Mouse (Mus musculus) Muller cell, postnatal 12 days (primary cell): ENCODE data around the gene Fcgr2b.
"Not testable (repeated sequence)": the region's sequence is repeated elsewhere in the genome, so short reads cannot be mapped to it uniquely, and the experiment has no call there.

ENCODE experiments used
- DNase-seq: peaks from one replicate; pipeline ENCODE4 v3.0.0-alpha.2; 2015; ENCODE audit errors: inconsistent ontology term

The Fcgr2b gene

DNA sequence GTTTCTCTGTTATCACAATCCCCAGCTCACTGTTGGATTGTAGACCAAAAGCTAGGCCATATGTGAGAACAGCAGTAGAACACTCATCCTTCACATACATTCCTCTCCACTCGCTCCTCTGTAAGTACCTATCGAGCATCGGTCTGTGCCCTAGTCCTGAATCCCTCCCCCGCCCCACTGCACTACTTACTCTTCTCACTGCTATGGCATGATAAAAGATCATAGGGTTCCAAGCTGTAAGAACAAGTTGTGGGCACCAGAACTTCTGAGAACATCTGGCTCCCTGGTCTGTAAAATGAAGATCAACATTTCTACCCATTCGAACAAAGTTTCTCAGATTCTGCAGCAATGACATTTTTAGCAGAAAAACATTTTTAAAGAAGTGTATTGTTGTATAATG, at the start of gene Fcgr2b:
TSS of gene Fcgr2b (minus strand) at position 101 of the 400 bp plus-strand sequence.
- DNase-seq: no peak

- peak; percentile 69 for DNase-seq
Measured at GRCm38 (mm10) chr1:171019311-171019950, 43.1 kb upstream of the Fcgr2b start.

- no peak for DNase-seq
Measured at GRCm38 (mm10) chr1:171018737-171019136, 42.4 kb upstream of the Fcgr2b start, which contains the start of gene Fcgr4. Fcgr4 (plus strand) TSS chr1:171018920.

DNA sequence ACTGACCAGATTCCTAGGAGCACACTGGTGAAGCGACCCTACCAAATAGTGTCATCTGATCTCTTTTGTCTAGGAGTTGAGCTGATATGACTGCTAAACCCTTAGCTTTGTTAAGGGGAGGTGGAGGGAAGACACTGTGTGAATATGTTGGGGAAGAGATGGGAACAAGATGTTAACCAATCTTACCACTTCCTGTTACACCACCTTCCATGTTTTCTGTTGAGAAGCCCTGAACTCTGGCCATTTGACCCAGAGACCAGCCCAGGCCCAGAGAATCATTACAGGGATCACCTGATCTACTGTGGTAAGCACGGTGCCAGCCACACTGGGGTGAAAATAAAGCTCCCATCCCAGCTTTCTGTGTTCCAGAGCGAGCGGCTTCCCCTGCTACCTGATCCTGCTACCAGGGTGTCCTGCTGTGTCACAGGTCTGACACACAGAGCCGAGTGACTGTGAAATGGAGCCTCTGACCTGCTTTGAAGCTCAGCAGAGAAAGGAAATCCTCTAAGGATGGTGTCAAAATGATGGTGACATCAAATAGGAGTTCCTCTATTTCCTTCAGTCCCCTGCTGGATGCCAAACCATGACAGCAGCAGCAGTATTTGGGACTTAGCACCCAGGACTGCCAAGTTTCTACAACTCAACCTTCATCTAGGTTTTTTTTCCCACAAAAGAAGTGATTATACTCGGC, 41.3 kb upstream of the Fcgr2b start:
- no peak for DNase-seq

GRCm38 (mm10) chr1:171016676-171017356, 40.5 kb upstream of the Fcgr2b start:
- no peak for DNase-seq

DNA sequence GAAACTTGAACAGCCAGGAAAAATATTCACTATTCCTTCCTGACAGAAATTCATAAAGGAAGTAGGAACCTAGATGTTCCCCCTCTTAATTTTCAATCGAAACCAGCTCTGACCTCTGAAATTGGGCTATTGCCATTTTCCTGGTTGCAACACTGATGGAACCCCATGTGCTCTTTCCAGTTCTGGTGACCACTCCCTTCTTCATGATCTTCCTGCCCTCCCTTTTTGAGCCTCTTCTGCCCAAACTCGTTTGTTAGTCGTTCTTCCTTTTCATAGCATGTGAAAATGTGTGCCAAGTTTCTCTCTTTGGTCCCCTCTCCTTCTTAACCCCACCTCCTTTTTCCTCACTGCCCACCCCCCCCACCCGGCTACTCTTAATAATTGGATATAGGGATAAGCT, 35.4 kb upstream of the Fcgr2b start:
- no peak for DNase-seq

DNA sequence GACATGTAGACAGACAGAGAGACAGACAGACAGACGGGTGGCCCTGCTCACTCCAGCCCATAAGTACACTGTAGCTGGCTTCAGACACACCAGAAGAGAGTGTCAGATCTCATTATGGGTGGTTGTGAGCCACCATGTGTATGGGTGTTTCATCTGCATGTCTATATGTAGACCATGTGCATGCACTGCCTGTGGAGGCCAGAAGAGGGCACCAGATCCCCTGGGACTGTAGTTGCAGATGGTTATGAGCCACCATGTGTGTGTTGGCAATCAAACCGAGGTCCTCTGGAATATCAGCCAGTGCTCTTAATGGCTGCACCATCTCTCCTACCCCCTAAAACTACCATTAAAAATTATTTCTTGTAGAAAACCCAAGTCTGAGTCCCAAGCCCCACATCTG, 30.6 kb upstream of the Fcgr2b start:
- DNase-seq: no peak

DNA sequence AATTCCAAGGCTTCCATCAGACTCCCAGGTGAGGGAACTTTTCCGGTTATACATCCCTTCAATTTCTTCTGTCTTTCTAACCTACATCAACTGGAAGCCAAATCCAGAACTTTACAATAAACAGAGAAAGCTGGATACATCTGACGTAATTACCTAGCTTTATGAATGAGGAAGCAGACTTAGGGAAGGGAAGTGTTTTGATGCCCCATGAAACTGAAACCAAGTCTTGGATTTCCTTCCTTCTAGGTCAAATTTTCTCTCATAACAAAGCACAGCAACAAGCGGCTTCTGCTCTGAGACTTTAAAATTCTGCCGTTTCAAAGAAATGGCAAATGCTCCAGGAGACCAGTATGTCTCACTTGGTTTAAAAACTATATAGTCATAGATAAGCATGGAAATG, 30.0 kb upstream of the Fcgr2b start:
- DNase-seq: no peak

- no peak for DNase-seq
Measured at GRCm38 (mm10) chr1:171005586-171005985, 29.2 kb upstream of the Fcgr2b start.

GRCm38 (mm10) chr1:171005081-171005480, 28.7 kb upstream of the Fcgr2b start:
- no peak for DNase-seq

GRCm38 (mm10) chr1:170999811-171000210, 23.5 kb upstream of the Fcgr2b start:
- no peak for DNase-seq

DNA sequence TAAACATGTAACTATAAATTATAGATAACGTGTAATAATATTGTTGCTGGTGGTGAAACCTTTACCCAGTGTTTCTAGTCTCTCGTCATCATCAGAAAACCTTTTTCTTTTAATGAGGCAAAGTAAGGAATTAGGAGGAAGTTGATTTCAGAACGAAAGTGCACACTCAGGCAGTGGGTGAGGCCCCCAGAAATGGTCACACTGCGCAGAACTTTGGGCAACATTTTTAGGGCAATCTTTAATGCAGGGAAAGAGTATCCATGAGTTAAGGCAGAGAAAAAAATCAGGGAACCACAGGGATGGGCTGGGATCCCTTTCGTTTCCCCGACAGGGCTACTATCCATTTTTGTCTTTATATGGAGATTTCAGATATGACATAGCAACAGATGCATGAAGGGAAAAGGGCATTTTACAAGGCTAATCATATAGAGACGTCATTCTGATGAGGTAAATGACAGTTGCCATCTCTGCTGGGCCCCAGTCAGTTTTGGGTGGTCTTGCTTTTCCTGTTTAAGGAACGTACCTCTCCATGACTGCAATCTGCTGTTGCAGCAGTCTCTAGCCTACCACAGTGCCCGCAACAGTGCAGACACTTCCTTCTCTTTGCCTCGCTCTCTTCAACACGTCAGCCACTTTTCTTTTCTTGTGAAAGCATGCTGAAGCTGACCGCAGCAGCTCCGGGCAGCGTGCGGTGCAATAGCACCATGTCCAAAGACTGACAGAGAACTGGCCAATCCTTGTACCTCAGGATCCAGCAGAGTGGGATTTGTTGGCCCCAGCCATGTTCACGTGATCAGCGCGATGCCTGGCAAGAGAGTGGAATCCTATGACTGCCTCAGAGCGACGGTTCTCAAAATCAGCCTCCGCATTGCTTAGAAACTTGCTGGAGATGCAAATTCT, 21.7 kb upstream of the Fcgr2b start:
- peak; percentile 61 for DNase-seq

GRCm38 (mm10) chr1:170996753-170997152, 20.4 kb upstream of the Fcgr2b start:
- DNase-seq: peak; percentile 39

DNA sequence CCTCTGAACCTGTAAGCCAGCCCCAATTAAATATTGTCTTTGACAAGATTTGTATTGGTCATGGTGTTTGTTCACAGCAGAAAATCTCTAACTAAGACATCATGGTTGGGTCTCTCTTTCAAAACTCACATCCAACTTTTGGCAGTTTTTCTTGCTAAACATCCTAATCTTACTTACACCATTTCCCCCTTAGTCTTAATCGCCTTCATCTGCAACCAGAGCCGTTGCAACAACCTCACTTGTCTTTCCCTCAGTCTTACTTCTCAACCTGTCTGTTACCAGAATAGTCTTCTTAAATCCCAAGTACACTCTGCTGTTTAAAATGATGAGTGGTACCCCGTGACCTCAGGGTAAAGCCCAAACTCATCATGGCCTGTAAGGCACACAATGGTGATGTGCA, 19.7 kb upstream of the Fcgr2b start:
- no peak for DNase-seq

GRCm38 (mm10) chr1:170992550-170992949, 16.2 kb upstream of the Fcgr2b start:
- peak; percentile 20 for DNase-seq

DNA sequence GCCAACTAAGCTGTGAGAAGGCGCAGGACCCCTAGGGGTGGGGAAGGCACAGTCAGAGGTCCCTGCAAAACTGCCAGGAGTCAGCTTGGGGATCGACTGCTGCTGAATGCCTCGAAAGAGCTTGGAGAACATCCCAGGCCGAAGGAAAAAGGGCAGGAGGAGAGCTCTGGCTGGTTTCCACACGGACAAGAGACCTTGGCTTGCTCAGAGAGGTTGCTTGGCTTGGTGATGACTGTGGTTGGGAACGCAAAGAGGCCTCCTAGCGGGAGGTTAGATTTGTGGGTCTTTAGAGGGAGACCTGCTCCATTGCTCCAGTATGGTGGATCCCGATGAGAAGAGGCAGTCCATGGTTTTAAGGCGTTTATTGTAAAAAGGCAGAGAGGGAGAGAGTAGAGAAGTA, 13.3 kb upstream of the Fcgr2b start:
- no peak for DNase-seq

DNA sequence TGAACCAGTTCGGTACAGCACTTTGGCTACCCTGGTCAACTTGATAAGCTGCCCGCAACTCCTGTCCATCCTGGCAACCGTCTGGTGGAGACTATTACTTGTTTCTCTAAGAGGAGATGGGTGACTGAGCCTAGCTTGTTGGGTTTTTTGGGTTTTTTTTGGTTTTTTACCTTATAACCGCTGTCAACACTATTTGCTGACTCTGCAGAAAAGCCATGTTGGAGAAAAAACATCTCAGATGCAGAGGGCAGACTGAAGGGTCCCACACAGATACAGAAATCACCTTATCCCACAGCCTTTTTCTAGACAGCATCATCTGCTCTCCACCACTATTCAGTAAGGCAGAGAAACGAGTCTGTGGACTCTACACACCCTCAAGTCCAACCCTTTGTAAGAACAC, 9.5 kb upstream of the Fcgr2b start:
- DNase-seq: no peak

DNA sequence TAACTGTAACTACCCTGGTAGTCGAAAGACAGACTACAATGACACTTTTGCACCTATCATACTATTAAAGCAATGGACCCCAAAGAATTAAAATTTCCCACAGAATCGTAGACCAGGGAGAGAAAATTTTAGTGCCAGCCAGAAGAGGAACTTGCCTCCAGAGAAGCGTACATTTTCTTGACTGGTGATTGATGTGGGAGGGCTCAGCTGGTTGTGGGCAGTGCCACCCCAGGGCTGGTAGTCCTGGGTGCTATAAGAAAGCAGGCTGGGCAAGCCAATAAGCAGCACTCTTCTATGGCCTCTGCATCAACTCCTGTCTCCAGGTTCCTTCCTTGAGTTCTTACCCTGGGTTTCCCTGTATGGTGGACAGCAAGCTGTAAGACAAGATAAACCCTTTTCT, 8.7 kb upstream of the Fcgr2b start:
- DNase-seq: no peak

GRCm38 (mm10) chr1:170983066-170983465, 6.7 kb upstream of the Fcgr2b start:
- no peak for DNase-seq

DNA sequence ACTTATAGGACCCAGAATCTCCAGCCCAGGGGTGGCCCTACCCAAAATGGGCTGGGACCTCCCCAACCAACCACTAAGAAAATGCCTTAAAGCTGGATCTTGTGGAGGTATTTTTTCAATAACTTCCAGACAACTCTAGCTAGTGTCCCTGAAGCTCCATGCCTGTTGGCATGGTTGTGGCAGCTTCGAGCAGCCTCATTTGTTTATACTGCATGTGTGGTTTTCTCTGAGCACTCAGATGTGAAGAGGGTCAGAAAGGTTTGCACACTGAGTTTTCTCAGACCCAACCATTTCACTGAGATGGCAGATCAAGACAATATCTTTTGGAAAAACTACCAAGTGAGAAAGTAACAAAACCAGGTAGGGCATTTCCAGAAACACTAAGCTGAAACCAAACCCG, 6.0 kb upstream of the Fcgr2b start:
- no peak for DNase-seq

DNA sequence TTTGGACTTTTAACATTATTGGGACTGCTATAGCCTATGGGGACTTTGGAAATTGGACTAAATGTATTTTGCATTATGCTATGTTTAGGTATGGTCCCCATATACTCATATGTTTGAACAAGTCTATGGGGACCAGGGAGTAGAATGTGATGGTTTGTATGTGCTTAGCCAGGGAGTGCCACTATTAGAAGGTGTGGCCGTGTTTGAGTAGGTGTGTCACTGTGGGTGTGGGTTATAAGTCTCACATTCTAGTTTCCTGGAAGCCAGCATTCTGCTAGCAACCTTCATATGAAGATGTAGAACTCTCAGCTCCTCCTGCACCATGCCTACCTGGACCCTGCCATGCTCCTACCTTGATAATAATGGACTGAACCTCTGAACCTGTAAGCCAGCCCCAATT, 5.3 kb upstream of the Fcgr2b start:
- DNase-seq: not testable (repeated sequence)

DNA sequence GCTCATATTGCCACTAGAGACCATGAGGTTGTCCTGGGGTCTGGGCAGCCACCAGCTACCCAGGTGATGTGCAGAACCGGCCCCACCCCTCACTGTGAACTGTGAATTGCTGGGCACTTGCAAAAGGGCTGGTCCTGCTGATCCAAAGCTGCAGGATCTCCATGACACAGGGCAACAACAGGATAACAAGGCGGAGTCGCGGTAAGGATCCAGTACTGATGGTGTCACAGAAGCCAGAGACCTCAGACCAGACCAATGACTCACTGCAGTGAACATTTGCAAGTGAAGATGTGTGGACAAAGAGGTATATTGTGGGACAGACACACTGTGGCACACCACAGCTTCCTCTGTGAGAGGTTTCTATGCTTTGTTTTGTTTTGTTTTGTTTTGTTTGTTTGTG, 2.3 kb upstream of the Fcgr2b start:
- peak; percentile 30 for DNase-seq
